Mouse (Mus musculus) gastrocnemius, postnatal 36 days (tissue): ENCODE data around the gene Gosr2. TPM values are rescaled to one million over a fixed set of nuclear protein-coding genes. Genes with fewer than 3 reads are reported as not detected.

Source experiments
- DNase-seq, 2 experiments: peaks; one replicate each; pipeline ENCODE4 v3.0.0; 2022
- intact Hi-C: fragments of 180-260 bp; cut with DNase I; formaldehyde crosslinking; loops from one replicate; pipeline ENCODE4 v1.15.1; 2025
- long read RNA-seq, 2 experiments: library from polyadenylated mRNA; stranded (forward); transcript quantifications; one replicate each; pipeline ENCODE4 v2.0.0; 2021
- total RNA-seq, 2 experiments: library from RNA; stranded (reverse); gene quantifications; 2 replicates each; pipeline ENCODE4 v1.2.3; 2021

Gosr2 gene
- 10 to 100 TPM; 33.1 to 36.2 TPM for total RNA-seq
- long read RNA-seq, experiment 1, transcript Gosr2-202 (5 exons, 1,044 nt): minor isoform, 5 of 36 reads
- long read RNA-seq, experiment 1, transcript Gosr2-201 (6 exons, 3,266 nt): major isoform, 18 of 36 reads
- long read RNA-seq, experiment 1, partial matches to known transcripts: 3 of 36 reads
- long read RNA-seq, experiment 1, other reads (novel, unspliced or antisense): 9 of 36 reads
- long read RNA-seq, experiment 2, transcript Gosr2-202 (5 exons, 1,044 nt): minor isoform, 5 of 45 reads
- long read RNA-seq, experiment 2, transcript Gosr2-201 (6 exons, 3,266 nt): major isoform, 23 of 45 reads
- long read RNA-seq, experiment 2, partial matches to known transcripts: 3 of 45 reads
- long read RNA-seq, experiment 2, other reads (novel, unspliced or antisense): 13 of 45 reads

DNA sequence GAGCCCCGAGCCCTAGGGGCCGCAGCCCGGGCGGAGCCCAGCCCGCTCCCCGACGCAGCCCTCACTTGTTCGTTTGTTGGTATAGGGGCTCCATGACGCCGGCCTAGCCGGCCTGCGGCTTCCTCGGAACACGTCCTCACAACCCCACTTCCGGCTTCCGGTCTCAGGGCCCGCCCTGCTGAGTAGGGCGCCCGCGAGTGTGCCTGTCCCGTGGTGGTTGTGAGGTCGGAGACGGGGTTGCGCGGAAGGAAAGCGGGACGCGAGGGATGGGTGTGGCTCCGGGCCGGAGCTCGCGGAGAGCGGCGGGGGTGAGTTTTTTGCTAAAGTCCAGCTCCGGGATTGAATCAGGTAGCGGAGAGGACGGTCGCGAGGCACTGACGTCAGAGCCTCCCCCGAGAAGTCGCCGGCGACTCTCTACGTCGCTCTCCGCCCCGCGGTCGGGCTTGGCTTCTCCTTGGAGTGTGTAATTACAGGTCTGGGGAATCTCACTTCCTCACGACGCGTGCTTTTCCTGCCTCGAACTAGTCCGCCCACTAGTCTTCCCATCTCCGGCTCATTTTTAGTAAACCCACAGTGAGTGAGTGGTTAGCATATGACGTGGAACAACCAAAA is at the start of gene Gosr2:
Gosr2 (minus strand) TSS at position 334 of the 612 bp plus-strand sequence.
- peak; percentile 81 to 91 for DNase-seq
- intact Hi-C loops: no loop called here

DNA sequence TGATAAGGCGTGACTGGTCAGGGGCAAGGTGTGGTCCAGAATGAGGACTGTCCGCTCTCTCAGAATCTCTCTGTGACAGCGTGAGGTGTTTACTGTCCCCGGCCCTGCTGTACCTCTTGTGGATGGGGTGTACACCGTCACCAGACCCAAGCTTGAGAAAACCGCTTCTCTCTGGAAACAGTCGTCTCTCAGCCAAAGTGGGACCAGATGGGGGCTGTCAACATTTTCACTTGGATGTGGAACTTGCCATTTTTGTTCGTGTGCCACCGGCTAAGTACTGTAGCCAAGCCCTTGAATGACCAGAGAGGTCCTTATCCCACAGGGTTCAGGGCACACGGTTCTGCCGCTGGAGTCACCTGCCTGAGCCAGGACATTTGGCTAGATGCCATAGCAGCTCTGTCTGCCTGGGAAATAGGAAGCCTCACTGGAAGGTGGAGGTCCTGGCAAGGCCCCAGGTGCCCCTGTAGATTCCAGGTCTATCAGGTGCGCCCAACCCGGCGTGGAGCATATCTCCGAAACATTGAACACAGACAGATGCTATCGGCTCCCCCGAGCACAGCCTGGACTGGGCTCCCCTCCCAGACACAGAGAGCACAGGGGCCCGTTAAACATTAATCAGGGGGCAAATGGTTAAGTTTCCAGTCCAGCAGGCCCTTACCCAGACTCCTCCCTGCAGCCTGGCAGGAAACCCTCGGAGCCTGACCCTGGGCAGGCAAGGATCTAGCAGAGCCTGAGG is 37.5 kb upstream of the Gosr2 start:
- DNase-seq: no peak
- intact Hi-C loops: no loop called here

DNA sequence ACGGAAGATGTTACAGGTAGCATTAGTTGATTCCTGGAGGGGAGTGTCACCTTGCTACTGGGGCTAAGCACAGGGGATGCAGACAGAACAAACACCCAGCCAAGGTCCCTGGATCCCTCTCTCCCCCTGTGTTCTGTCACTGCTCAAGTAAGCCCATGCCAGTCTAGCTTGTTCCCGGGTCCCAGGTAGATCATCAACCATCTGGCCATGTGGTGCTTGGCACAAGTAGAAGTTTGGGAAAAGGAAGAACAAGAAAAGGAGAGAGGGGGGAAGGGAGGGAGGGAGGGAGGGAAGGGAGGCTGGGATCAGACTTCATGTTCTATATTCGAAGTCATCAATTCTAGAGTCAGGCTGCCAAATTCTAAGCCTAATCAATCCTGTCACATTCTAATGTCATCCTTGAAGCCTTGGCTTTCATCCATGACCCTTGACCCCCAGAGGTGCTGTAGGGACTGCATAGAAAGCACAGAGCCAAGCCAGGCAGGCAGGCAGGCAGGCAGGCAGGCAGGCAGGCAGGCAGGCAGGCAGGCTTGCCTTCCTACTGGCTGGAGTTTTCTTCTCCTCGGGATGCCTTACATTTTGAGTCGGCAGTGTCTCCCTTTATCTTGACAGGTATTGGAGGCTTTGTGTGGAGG is 36.8 kb upstream of the Gosr2 start:
- DNase-seq: no peak
- intact Hi-C loops: no loop called here

DNA sequence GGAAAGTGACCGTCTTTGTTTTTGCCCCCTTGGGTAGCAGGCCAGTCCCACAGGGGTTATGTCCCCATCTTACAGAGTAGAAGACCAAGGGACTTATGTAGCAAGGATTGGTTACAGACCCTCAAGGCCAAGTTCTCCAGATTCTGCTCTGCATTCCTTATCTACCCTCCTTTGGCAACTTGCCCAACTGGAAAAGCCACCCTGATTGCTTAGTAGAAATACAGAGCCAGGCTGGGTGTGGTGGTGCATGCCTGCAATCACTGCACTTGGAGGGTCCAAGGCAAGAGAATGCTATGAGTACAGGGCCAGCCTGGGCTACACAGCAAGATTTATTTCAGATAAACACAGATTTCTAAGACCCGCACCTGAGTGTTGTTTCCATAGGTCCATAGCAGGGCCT is 36.3 kb upstream of the Gosr2 start:
- intact Hi-C loops: no loop called here
- DNase-seq: no peak

DNA sequence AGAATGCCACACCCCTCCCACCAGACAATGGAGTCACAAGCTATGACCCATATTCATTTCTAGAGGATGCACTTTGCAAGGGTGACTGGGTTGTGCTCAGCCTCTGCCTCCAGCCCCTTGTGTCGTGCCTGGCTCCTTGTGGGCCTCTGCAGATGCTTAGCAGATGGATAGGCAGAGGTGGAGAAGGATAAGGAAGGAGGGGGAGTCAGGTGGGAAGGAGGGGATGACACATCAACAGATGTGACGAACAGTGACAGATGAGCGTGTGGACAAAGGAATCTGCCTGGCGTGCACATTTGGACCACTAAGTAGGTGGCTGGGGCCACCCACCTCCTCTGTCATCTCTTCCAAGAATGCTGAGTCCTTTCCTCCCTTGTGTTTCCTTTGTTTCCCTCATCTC is 35.4 kb upstream of the Gosr2 start:
- intact Hi-C loops: no loop called here
- no peak for DNase-seq

DNA sequence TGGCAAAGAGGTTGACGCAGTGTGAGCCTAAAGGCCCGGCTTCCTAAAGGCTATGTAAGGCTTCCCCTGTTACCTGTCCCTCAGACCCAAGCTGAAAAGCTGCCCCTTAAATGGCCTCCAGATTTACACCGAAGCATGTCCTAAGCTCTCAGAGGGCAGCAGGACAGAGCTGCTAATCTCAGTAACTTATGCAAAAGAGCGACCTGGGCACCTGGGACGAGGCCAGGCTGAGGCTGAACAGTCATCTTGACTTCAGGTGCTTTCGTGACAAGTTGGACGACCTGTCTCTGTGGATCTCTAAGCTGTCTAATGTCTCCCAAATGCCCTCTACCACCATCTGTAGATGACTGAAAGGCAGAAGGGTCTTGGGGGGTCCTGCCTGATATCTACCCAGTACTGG is 34.6 kb upstream of the Gosr2 start:
- DNase-seq: no peak
- intact Hi-C loops: no loop called here

DNA sequence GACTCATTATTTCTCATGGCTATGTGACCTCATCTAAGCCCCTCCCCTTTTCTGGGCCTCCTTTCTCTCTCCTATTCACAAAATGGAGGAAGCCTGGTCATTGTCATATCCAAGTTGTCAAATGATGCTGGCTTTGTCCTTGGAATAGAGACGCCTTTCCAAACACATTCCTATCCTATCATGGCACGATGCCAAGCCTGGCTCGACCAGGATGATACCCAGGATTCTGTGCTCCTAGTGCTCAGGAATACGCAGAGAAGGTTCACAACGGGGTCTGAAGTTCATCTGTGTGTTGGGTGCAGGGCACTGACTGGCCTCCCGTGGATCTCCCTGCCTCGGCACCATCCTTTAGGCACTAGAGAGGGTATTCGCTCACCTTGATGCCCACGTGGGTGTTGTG is 33.9 kb upstream of the Gosr2 start:
- intact Hi-C loops: no loop called here
- no peak for DNase-seq

DNA sequence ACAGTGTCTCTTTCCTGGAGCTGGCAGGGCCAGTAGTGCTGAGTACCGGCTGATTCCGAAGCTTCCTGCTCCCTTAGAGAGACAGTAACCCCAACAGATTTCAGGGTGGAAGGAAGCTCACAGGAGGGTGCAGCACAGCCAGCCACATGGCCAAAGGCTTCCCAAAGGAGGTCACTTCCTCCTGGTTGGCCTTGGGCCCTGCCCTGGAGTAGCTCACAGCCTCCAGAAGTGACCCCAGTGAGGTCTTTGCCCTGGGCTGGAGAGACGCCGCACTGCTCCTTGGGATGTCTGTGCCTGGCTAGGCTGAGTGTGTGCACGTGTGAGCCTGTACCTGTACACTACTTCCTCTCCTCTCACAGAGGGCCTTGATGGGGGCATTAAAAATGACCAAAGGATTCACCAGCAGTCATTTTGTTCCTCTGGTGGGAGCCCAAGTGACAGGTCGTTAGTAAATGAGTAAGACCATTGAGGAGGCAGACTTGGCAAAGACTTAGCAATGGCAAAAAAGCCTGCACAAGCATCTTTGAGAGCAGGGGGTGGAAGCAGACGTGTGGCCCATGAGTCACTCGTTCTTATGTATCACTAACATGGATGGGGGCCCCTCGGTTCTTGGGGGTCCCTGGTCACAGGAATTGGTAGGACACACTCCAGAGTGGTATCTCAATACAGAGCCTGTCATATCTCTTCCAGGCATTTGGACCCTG is 31.7 kb upstream of the Gosr2 start:
- no peak for DNase-seq
- intact Hi-C loops: no loop called here

DNA sequence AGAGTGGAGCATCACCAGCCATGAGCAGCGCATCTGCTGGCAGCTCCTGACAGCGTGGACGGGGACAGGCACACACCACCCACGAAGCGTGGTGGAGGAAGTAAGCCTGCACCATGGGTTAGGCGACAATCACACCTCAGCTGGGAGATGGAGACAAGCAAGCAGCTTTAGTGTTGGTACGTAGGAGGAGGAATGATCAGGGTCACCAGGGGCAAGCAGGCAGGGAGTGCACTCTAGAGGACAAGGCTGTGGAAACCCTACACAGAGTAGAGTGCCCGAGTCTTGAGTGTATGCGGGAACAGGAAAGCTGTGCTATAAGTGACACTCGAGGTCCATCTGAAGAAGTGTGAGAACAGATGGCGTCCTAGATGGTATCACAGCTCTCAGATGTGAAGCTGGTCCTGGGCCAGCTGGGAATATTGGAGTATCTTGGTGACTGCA is 26.7 kb upstream of the Gosr2 start:
- no peak for DNase-seq
- intact Hi-C loops: no loop called here

DNA sequence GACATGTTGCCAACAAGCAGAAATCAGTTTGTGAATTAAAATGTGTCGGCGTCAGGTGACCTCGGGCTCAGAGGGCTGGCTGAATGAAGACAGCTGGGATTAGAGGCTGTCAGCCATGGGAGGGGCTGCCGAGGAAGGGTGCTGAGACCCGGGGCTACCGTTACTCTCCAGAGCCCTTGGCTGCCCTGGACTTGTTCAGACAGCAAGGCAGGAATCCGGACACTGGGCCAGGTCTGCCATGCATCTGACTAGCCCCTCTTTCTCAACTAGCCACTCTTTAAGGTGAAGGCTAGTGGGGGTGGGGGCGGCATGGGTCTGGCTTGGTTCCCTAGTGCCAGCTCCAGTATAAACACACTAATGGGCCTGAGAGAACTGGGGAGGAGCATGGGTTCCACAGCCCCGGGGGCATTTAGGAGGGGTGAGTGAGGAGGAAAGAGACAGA is 24.4 kb upstream of the Gosr2 start:
- DNase-seq: no peak
- intact Hi-C loops: no loop called here

DNA sequence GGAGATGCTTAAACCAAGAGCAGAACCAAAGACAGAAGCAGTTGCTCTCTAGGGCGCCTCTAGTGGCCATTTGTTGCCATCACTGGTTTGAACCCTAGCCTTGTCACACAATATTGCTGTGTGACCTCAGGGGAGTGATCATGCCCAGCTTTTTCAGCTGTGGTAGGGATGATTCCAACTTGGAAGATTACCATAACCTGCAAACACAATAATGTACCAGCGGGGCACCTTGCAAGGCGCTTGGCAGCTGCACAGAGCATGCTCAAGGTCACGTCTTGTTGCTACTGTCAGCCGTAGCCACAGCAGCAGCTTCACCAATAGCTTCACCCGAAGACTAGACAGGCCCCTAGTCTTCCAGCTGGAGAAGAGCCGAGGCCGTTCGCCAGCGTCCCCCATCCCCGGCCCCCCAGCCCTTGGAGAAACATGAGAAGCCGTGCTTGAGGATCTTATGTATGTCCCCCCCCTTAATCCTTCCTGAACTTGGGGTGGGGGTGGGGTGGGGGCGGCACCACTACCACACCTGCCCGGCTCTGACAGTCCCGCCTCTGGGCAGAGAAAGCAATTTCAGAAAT is 23.9 kb upstream of the Gosr2 start:
- intact Hi-C loops: no loop called here
- no peak for DNase-seq

DNA sequence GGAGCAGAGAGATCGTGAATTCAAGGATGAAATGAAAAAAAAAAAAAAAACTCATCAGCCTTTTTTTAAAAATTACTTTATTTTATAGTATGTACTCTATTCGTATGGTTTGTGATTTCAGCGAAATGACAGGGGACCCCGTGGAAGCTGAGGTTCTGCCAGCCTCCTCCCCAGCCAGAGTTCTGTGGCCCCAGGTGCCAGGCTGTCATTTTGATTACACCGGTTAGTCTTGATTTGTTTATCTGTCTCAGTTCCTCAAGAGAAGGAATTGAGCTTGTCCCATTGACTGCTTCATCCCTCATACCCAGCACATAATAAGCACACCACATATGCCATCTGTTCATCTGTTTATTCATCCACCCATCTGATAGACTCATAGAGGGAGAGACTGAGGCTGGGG is 21.7 kb upstream of the Gosr2 start:
- no peak for DNase-seq
- intact Hi-C loops: no loop called here

DNA sequence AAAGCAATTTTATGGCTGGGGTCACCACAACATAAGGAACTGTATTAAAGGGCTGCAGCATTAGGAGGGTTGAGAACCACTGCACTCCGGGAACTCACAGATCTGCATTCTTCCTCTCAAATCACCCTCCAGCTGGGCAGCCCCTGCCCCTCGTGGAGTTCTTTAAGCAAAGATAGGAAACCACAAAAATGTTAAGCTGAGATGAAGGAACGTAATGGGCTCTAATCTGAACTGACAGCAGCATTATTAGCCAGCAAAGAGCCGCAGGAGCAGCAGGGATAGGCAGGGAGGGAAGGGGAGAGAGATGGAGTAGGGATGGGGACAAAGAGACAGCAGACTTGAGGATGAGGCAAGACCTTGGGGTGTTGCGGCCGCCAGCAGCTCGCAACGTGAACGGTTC is 19.3 kb upstream of the Gosr2 start:
- intact Hi-C loops: no loop called here
- no peak for DNase-seq

DNA sequence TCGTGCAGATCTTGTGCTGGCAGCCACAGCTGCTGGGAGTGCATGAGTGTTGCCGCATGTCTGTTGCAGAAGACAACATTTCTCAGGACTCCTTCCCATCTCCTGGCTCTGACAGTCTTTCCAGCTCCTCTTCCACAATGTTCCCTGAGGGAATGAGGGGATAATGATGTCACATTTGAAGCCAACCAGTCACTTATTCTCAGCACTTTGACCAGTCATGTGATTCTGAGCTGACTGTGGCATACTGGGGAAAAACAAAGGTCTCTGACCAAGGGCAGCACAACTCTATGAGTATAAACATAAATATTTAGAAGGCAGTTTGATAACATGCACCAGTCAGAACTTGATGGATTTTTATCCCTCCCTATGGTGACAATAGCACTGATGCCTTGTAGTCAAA is 16.4 kb upstream of the Gosr2 start:
- intact Hi-C loops: no loop called here

DNA sequence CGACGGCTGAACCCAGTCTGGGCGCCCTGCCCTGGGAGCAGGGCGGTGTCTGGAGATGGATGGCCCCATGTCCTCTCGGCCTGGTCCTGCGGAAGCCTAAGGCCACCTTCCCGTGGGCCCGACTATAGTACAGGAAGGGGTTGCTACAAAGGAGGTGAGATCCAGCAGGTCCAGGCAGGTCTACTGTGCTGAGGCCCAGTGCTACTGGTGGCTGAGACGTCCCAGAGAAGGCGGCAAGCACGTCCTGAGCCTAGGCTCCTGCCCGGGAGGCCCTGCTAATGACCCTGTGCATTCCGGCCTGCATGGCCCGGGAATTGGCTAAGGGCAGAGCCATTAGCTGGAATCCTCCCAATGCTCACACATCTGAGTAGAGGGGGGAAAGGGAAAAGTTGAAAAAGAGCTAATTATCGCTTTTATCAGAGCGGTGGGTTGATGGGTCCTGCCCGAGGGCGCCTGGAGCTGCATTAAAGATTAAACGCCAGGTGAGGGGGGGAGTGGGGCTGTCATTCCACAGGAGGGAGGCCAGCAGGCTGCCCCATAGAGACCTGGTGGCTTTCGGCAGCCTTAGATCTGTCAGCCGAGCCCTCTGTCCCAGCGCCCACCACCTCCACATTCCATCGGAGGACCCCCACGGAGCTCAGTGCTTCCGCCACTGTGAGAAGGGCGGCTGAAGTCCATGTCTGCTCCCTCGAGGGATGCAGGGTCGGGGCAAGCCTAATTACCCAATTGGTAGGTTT is 14.3 kb upstream of the Gosr2 start:
- intact Hi-C loops: no loop called here

More for the DNA sequence above, 16.4 kb upstream of the Gosr2 start:
- DNase-seq: no peak

DNA sequence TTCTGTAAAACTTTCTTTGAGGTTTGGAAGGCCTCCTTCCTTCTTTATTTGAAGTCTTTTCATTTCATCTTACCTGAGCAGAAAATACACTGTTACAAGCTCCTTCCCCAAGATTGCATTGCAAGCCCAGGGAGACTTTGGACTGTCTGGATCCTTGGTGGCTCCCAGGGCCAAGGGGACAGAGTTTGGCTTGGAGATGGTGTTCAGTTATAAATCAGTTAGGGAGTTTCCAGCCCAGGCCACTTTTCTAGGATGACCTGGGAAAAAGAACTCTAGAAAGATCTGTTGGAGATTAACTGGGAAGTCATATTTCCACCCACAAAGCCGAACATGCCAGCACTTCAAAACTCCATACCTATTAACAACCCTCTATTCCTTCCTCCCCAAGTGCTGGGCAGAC is 12.3 kb upstream of the Gosr2 start:
- intact Hi-C loops: no loop called here
- no peak for DNase-seq

More for the DNA sequence above, 14.3 kb upstream of the Gosr2 start:
- no peak for DNase-seq

DNA sequence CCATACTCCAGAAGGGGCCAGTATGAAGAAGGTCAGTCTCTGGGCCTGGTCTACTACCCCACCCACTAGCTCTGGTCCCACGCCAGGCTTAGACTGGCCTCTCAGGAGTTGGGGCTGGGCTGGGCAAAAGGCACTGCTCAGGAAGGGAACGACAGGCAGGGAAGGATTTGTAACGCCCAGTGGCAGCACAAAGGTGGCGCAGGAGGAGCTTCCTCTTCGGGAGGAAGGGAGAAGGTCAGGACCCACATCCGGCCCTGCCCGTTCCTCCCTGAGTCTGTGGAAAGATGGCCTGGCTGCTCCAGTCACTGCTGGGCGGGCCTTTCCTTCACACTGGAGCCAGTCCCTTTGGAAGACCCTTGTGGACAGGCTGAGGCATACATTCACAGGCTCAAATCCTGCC is 9.3 kb upstream of the Gosr2 start:
- peak in 1 of 2 experiments; percentile 26 for DNase-seq
- intact Hi-C loops: no loop called here

DNA sequence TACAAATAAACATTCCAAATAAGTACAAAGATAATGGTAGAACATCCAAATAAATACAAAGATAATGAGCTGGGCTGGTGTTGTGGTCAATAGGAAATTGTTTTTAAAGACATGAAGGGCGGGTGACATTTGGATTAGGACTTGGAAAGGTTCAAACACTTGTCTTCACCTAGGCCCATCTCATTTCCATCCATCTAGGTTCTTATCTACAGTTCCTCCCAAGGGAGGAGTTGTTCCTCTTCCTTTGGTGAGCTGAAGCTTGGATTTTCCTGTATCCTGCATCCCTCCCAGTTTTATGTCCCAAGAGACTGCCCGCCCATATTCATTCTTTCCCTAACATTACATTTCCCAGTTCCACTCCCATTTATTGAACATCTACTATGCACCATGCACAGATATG is 528 bp upstream of the Gosr2 start:
- intact Hi-C loops: no loop called here
- no peak for DNase-seq

DNA sequence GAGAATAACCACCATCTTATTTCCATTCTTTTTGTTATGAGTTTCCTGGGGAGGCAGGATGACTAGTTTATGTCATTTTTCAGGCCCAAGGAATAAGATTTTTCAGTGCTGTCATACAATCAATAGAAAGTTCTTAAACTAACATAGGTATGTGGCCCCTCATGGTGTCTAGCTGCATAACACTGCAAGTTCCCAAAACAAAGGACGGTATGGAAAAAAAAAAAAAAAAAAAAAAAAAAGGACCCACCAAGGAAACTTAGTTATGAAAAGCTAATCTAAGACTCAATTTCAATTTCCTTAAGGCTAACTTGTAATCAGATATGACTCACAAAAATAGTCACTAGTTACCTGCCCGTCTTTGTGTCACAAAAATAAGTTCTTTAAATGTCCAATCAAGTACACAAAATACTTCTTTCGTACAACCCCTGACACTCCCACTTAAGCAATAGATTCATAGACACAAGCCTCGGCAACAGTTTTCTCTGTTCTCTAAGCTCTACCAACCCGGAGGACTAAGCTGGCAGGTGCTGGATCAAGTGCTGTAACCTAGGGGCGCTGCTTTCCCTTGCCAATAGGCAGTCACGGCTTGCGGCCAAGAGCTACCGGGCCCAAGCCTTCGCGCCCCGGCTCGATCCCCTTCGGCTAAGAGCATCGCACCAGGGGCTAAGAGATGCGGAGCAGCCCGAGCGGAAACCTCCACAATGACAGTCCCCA is 690 bp downstream of the Gosr2 start:
- no peak for DNase-seq
- intact Hi-C loops: no loop called here
